Mouse (Mus musculus): Measurements from ENCODE around the gene Cfap97d1. TPM values are rescaled to one million over a fixed set of nuclear protein-coding genes. Genes with fewer than 3 reads are reported as not detected.

The Cfap97d1 gene
- polyA plus RNA-seq, 1 experiment from 2014 or later: not detected

- Histone ChIP-seq H3K9me3 (ENCODE audit: control insufficient read depth, low read length) (0 out of 2 replicates have a peak, but pooled peaks cover 3% of the 10 kb centered on the region), H3K27ac (ENCODE audit: low read depth) (no peak overlapping the region), H3K4me1 (replicated peaks; ENCODE audit: control insufficient read depth, insufficient read depth, low read length) (no peaks in the 10 kb centered on the region), H3K4me3 (ENCODE audit: low read depth, low read length) (no peak overlapping the region), H3K27me3 (replicated peaks; ENCODE audit: control insufficient read depth, insufficient read depth, low read length) (no peaks in the 10 kb centered on the region), H3K9ac (ENCODE audit: low read length) (no peak overlapping the region), H3K36me3 (ENCODE audit: control insufficient read depth, insufficient read depth, low read length) (peaks cover 51% of the 10 kb centered on the region), H3K4me2 (ENCODE audit: low read length) (no peak overlapping the region)
- DNase-seq (ENCODE audit: low spot score) (no peak), ATAC-seq (replicated peaks; ENCODE audit: low FRiP score, low TSS enrichment, low read depth) (no peak)
- 91% methylated on average over 8 of the region's 8 CpGs for WGBS
These were observed 24.3 kb downstream of the Cfap97d1 start for GRCm38 (mm10) chr11:102008372-102008771.

GRCm38 (mm10) chr11:102008954-102009637 lies 25.0 kb downstream of the Cfap97d1 start:
- Histone ChIP-seq H3K9me3 (ENCODE audit: control insufficient read depth, low read length) (0 out of 2 replicates have a peak, but pooled peaks cover 3% of the 10 kb centered on the region), H3K36me3 (ENCODE audit: control insufficient read depth, insufficient read depth, low read length) (peaks cover 54% of the 10 kb centered on the region), H3K27me3 (replicated peaks; ENCODE audit: control insufficient read depth, insufficient read depth, low read length) (no peaks in the 10 kb centered on the region), H3K9ac (ENCODE audit: low read length) (no peak overlapping the region), H3K27ac (ENCODE audit: low read depth) (no peak overlapping the region), H3K4me1 (replicated peaks; ENCODE audit: control insufficient read depth, insufficient read depth, low read length) (no peaks in the 10 kb centered on the region), H3K4me2 (ENCODE audit: low read length) (no peak overlapping the region), H3K4me3 (ENCODE audit: low read depth, low read length) (no peak overlapping the region)
- no peak for ATAC-seq (replicated peaks; ENCODE audit: low FRiP score, low TSS enrichment, low read depth)
- DNase-seq (ENCODE audit: low spot score): no peak
- 85% methylated on average over 15 of the region's 15 CpGs for WGBS

- WGBS: 67% methylated on average over 13 of the region's 13 CpGs
- H3K27ac ChIP-seq (ENCODE audit: low read depth): no peak overlapping the region
- no peaks in the 10 kb centered on the region for H3K9me3 ChIP-seq (ENCODE audit: control insufficient read depth, low read length)
- H3K4me2 ChIP-seq (ENCODE audit: low read length): no peak overlapping the region
- DNase-seq (ENCODE audit: low spot score) (no peak), ATAC-seq (replicated peaks; ENCODE audit: low FRiP score, low TSS enrichment, low read depth) (no peak)
- no peaks in the 10 kb centered on the region for H3K27me3 ChIP-seq (replicated peaks; ENCODE audit: control insufficient read depth, insufficient read depth, low read length)
- H3K4me3 ChIP-seq (ENCODE audit: low read depth, low read length): no peak overlapping the region
- H3K9ac ChIP-seq (ENCODE audit: low read length): no peak overlapping the region
- H3K36me3 ChIP-seq (ENCODE audit: control insufficient read depth, insufficient read depth, low read length): peaks cover 49% of the 10 kb centered on the region
- no peaks in the 10 kb centered on the region for H3K4me1 ChIP-seq (replicated peaks; ENCODE audit: control insufficient read depth, insufficient read depth, low read length)
These were observed 26.1 kb downstream of the Cfap97d1 start for GRCm38 (mm10) chr11:102010140-102010539.

- ATAC-seq (replicated peaks; ENCODE audit: low FRiP score, low TSS enrichment, low read depth) (no peak), DNase-seq (ENCODE audit: low spot score) (no peak)
- H3K9me3 ChIP-seq (ENCODE audit: control insufficient read depth, low read length): no peaks in the 10 kb centered on the region
- H3K4me1 ChIP-seq (replicated peaks; ENCODE audit: control insufficient read depth, insufficient read depth, low read length): no peaks in the 10 kb centered on the region
- H3K27me3 ChIP-seq (replicated peaks; ENCODE audit: control insufficient read depth, insufficient read depth, low read length): no peaks in the 10 kb centered on the region
- no peak overlapping the region for H3K4me2 ChIP-seq (ENCODE audit: low read length)
- H3K36me3 ChIP-seq (ENCODE audit: control insufficient read depth, insufficient read depth, low read length): peaks cover 49% of the 10 kb centered on the region
- 82% methylated on average over 8 of the region's 8 CpGs for WGBS
- no peak overlapping the region for H3K4me3 ChIP-seq (ENCODE audit: low read depth, low read length)
- H3K27ac ChIP-seq (ENCODE audit: low read depth): no peak overlapping the region
- no peak overlapping the region for H3K9ac ChIP-seq (ENCODE audit: low read length)
These were observed 27.4 kb downstream of the Cfap97d1 start for GRCm38 (mm10) chr11:102011510-102011909.

GRCm38 (mm10) chr11:102013201-102013600 lies 29.1 kb downstream of the Cfap97d1 start:
- H3K9me3 ChIP-seq (ENCODE audit: control insufficient read depth, low read length): no peaks in the 10 kb centered on the region
- no peak for ATAC-seq (replicated peaks; ENCODE audit: low FRiP score, low TSS enrichment, low read depth)
- no peak overlapping the region for H3K9ac ChIP-seq (ENCODE audit: low read length)
- H3K36me3 ChIP-seq (ENCODE audit: control insufficient read depth, insufficient read depth, low read length): peaks cover 56% of the 10 kb centered on the region
- no peak overlapping the region for H3K4me2 ChIP-seq (ENCODE audit: low read length)
- no peak overlapping the region for H3K4me3 ChIP-seq (ENCODE audit: low read depth, low read length)
- no peaks in the 10 kb centered on the region for H3K27me3 ChIP-seq (replicated peaks; ENCODE audit: control insufficient read depth, insufficient read depth, low read length)
- H3K4me1 ChIP-seq (replicated peaks; ENCODE audit: control insufficient read depth, insufficient read depth, low read length): no peaks in the 10 kb centered on the region
- no peak overlapping the region for H3K27ac ChIP-seq (ENCODE audit: low read depth)
- 87% methylated on average over 8 of the region's 8 CpGs for WGBS
- DNase-seq (ENCODE audit: low spot score): no peak

- DNase-seq (ENCODE audit: low spot score) (no peak), ATAC-seq (replicated peaks; ENCODE audit: low FRiP score, low TSS enrichment, low read depth) (no peak)
- peaks cover 38% of the 10 kb centered on the region for H3K36me3 ChIP-seq (ENCODE audit: control insufficient read depth, insufficient read depth, low read length)
- H3K27ac ChIP-seq (ENCODE audit: low read depth): no peak overlapping the region
- H3K4me2 ChIP-seq (ENCODE audit: low read length): no peak overlapping the region
- H3K9me3 ChIP-seq (ENCODE audit: control insufficient read depth, low read length): no peaks in the 10 kb centered on the region
- no peaks in the 10 kb centered on the region for H3K4me1 ChIP-seq (replicated peaks; ENCODE audit: control insufficient read depth, insufficient read depth, low read length)
- H3K9ac ChIP-seq (ENCODE audit: low read length): no peak overlapping the region
- H3K4me3 ChIP-seq (ENCODE audit: low read depth, low read length): no peak overlapping the region
- H3K27me3 ChIP-seq (replicated peaks; ENCODE audit: control insufficient read depth, insufficient read depth, low read length): no peaks in the 10 kb centered on the region
- 67% methylated on average over 6 of the region's 6 CpGs for WGBS
These were observed 31.4 kb downstream of the Cfap97d1 start for GRCm38 (mm10) chr11:102015472-102015871.

GRCm38 (mm10) chr11:102016136-102016535 lies 32.1 kb downstream of the Cfap97d1 start:
- H3K4me3 ChIP-seq (ENCODE audit: low read depth, low read length): no peak overlapping the region
- no peaks in the 10 kb centered on the region for H3K27me3 ChIP-seq (replicated peaks; ENCODE audit: control insufficient read depth, insufficient read depth, low read length)
- DNase-seq (ENCODE audit: low spot score) (no peak), ATAC-seq (replicated peaks; ENCODE audit: low FRiP score, low TSS enrichment, low read depth) (no peak)
- no peak overlapping the region for H3K4me2 ChIP-seq (ENCODE audit: low read length)
- no peak overlapping the region for H3K27ac ChIP-seq (ENCODE audit: low read depth)
- no peak overlapping the region for H3K9ac ChIP-seq (ENCODE audit: low read length)
- no peaks in the 10 kb centered on the region for H3K4me1 ChIP-seq (replicated peaks; ENCODE audit: control insufficient read depth, insufficient read depth, low read length)
- H3K9me3 ChIP-seq (ENCODE audit: control insufficient read depth, low read length): no peaks in the 10 kb centered on the region
- 90% methylated on average over 1 of the region's 1 CpGs for WGBS
- H3K36me3 ChIP-seq (ENCODE audit: control insufficient read depth, insufficient read depth, low read length): peaks cover 34% of the 10 kb centered on the region

GRCm38 (mm10) chr11:102019736-102020135 lies 35.7 kb downstream of the Cfap97d1 start:
- peaks cover 15% of the 10 kb centered on the region; the same call in 1 of the 2 replicates for H3K36me3 ChIP-seq (ENCODE audit: control insufficient read depth, insufficient read depth, low read length)
- no peaks in the 10 kb centered on the region for H3K9me3 ChIP-seq (ENCODE audit: control insufficient read depth, low read length)
- no peak overlapping the region for H3K4me2 ChIP-seq (ENCODE audit: low read length)
- H3K9ac ChIP-seq (ENCODE audit: low read length): no peak overlapping the region
- 81% methylated on average over 9 of the region's 9 CpGs for WGBS
- H3K4me1 ChIP-seq (replicated peaks; ENCODE audit: control insufficient read depth, insufficient read depth, low read length): no peaks in the 10 kb centered on the region
- no peaks in the 10 kb centered on the region for H3K27me3 ChIP-seq (replicated peaks; ENCODE audit: control insufficient read depth, insufficient read depth, low read length)
- H3K27ac ChIP-seq (ENCODE audit: low read depth): no peak overlapping the region
- no peak for DNase-seq (ENCODE audit: low spot score)
- ATAC-seq (replicated peaks; ENCODE audit: low FRiP score, low TSS enrichment, low read depth): no peak
- no peak overlapping the region for H3K4me3 ChIP-seq (ENCODE audit: low read depth, low read length)

GRCm38 (mm10) chr11:102021196-102021595 lies 37.1 kb downstream of the Cfap97d1 start:
- WGBS: 87% methylated on average over 5 of the region's 5 CpGs
- no peak overlapping the region for H3K4me2 ChIP-seq (ENCODE audit: low read length)
- no peak for DNase-seq (ENCODE audit: low spot score)

More at GRCm38 (mm10) chr11:102021196-102021595, 37.1 kb downstream of the Cfap97d1 start:
- H3K27ac ChIP-seq (ENCODE audit: low read depth): no peak overlapping the region
- H3K9me3 ChIP-seq (ENCODE audit: control insufficient read depth, low read length): no peaks in the 10 kb centered on the region
- ATAC-seq (replicated peaks; ENCODE audit: low FRiP score, low TSS enrichment, low read depth): no peak
- H3K4me1 ChIP-seq (replicated peaks; ENCODE audit: control insufficient read depth, insufficient read depth, low read length): peaks cover 9% of the 10 kb centered on the region
- H3K4me3 ChIP-seq (ENCODE audit: low read depth, low read length): no peak overlapping the region
- no peak overlapping the region for H3K9ac ChIP-seq (ENCODE audit: low read length)
- peaks cover 9% of the 10 kb centered on the region; the same call in 1 of the 2 replicates for H3K36me3 ChIP-seq (ENCODE audit: control insufficient read depth, insufficient read depth, low read length)
- H3K27me3 ChIP-seq (replicated peaks; ENCODE audit: control insufficient read depth, insufficient read depth, low read length): no peaks in the 10 kb centered on the region

All from intestine, embryonic 14.5 days (tissue).